Mouse (Mus musculus) liver, adult (tissue): ENCODE measurements around the gene Entpd5.

Source experiments
- GATA4 ChIP-seq: IDR thresholded peaks from 2 replicates; pipeline ENCODE4 v1.6.1; 2014; ENCODE audit warnings: mild to moderate bottlenecking, low read length; ENCODE audit not compliant: insufficient replicate concordance

The Entpd5 gene

GRCm38 (mm10) chr12:84407874-84408818, 683 bp downstream of the Entpd5 start:
- no peak for TF ChIP-seq GATA4

- TF ChIP-seq GATA4, result no peak
These were observed 1.6 kb downstream of the Entpd5 start for GRCm38 (mm10) chr12:84407259-84407658.

DNA sequence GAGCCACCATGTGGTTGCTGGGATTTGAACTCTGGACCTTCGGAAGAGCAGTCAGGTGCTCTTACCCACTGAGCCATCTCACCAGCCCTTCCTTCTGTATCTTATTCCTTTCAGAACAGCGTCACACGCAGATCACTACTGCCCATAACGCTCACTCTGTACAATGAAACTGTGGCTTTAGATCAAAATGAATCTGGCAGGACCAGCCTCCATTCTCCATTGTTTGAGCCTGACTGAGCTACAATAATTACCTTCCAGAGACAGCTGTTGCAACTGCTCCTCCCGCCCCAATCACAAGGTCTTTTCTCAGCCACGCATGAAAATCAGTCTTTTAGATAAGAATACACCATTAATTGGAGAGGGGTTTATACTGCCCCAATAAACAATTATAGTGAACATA, 4.3 kb downstream of the Entpd5 start:
- TF ChIP-seq GATA4, result no peak

GRCm38 (mm10) chr12:84402923-84403322, 5.9 kb downstream of the Entpd5 start:
- TF ChIP-seq GATA4, result no peak

GRCm38 (mm10) chr12:84400653-84401052, 8.2 kb downstream of the Entpd5 start:
- peak; percentile 41; the same call in 1 of the 2 replicates for TF ChIP-seq GATA4

- TF ChIP-seq GATA4, result no peak
These were observed 8.8 kb downstream of the Entpd5 start for GRCm38 (mm10) chr12:84400068-84400467.

DNA sequence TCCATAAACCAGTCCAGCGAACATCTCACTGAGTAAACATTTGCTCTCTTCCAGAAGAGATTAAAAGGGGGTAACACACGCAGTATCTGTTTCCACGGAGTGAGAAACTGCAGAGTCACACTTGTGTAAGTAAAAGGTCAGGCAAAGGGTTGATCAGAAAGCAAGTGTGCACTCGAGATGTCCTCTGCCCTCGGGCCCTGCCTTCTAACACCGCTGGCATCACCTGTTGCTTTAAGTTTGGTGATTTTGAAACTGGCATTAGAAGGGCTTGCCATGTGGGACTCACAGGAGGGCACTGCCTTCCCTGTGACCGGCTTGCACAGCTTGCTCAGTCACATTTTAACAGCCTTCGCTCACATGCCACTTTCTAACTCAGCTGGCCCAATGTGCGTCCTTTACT, 9.2 kb downstream of the Entpd5 start:
- TF ChIP-seq GATA4, result no peak

- no peak for TF ChIP-seq GATA4
These were observed 9.7 kb downstream of the Entpd5 start for GRCm38 (mm10) chr12:84399135-84399534.

GRCm38 (mm10) chr12:84398629-84399028, 10.2 kb downstream of the Entpd5 start:
- no peak for TF ChIP-seq GATA4

DNA sequence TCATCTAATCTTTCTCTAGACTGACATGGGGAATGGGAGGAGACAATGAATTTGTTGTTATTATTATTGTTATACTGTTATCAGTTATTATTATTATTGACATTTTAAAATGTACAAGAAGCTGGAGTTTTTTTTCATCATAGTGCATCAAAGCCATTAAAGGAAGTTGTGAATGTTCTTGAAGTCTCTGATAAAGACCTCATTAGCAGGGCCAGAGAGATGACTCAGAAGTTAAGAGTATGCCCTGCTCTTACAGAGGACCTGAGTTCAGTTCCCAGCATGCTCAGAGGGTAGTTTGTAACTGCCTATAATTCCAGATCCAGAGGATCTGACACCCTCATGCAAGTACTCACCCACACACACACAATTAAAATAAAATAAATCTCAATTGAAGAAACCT, 11.1 kb downstream of the Entpd5 start:
- no peak for TF ChIP-seq GATA4

DNA sequence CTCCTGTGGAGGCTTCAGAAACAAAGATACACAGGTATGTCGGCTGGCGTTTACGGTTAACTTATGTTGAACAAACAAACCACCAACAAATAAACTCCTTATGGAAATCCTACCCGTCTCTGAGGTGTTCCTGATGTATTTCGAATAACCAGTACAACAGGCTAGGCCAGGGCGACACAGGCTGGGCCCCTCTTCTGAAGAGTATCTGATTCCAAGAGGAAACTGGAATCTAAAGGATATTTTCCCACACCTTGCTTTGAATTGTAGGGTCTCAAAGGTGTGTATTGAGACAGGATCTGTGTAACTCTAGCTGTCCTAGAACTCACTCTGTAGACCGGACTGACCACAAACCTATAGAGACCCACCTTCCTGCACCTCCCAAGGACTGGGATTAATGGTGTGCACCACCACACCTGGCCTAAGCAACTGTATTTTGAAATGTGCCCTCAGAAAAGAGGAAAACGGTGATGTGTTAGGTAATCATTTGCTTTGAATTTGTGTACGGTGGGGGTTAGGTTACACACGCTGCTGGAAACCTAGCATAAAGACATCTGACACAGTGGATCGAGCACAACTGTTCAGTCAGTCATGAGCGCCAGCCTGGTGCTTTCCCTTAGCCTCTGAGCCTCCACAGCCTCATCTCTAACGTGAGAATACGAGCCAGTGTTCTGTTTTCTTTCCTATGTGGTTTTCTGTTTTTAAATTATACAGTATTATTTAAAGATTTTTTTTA, 11.7 kb downstream of the Entpd5 start:
- TF ChIP-seq GATA4, result no peak

DNA sequence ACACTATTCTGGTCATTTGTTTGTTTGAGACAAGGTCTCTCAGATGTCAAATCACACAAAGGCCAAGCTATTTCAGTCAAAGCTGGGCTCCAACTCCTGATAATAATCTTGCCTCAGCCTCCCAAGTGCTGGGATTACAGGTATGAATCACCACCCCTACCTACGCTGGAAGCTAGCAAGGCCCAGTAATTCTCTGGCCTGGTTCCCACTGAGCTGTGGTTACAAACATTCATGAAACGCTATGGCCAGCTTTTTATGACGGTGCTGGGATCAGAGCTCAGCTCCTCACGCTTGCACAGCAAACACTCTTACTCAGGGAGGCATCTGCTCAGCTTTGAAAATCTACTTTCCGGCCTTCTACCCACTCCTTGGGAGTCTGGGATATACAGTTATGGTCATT, 15.0 kb downstream of the Entpd5 start:
- TF ChIP-seq GATA4, result no peak

DNA sequence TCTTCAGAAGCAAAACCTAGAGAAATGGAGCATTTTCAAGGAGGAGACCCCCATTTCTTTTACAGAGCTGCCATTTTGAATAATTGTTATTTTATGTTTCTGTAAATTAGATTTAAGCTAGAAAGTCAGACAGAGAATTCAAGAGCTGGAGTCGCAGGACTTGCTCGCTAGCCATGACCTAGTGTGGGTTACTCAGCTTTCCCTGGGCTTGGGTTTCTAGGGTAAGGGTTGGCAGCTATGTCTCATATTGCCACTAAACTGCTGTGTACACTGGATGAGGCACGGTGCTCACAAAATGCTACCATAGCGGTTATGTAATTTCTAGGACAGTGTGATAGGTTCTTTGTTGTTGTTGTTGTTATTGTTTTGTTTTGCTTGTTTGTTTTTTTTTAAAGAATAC, 16.1 kb downstream of the Entpd5 start:
- TF ChIP-seq GATA4, result no peak

DNA sequence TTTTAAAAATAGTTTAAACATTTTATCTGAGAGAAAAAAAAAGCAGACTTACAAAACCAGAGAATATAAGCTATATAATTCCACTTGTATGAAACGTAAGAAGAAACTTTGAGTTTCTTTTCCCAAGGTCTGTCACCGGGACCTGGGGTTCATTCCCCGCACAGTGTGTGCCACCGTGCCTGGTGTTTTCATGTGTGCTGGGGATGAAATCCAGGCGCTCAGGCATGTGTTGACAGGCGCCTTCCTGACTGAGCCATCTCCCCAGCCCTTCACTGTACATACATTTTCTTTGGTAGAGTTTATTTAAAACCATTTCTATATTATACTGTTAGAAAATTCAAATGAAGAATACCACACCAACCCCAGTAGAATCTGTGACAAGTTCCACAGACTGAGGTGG, 18.5 kb downstream of the Entpd5 start:
- no peak for TF ChIP-seq GATA4

- peak; percentile 60; the same call in 1 of the 2 replicates for TF ChIP-seq GATA4
These were observed 19.9 kb downstream of the Entpd5 start for GRCm38 (mm10) chr12:84388774-84389400.

GRCm38 (mm10) chr12:84388097-84388496, 20.7 kb downstream of the Entpd5 start:
- no peak for TF ChIP-seq GATA4
